Mouse (Mus musculus) forebrain, postnatal 0 days (tissue): ENCODE data around the gene Efcab6. TPM values are rescaled to one million over a fixed set of nuclear protein-coding genes. Genes with fewer than 3 reads are reported as not detected.

Source experiments
- ATAC-seq: fragments of 200-750 bp; cut with Nextera tagmentation; 2 replicates; pipeline ENCODE4 v1.8.0; 2017; ENCODE audit warnings: mild to moderate bottlenecking, moderate library complexity
- DNase-seq: peaks from one replicate; pipeline ENCODE4 v3.0.0-alpha.2; 2015
- H3K27ac ChIP-seq: fragments of 300-500 bp; sonication (generic); 2 replicates; pipeline ENCODE4 v1.5.1; 2014; ENCODE audit warnings: low read depth, mild to moderate bottlenecking, antibody characterized with exemption, low read length, moderate library complexity, mixed read lengths
- H3K27me3 ChIP-seq: fragments of 300-500 bp; sonication (generic); 2 replicates; pipeline ENCODE4 v1.6.1; 2014; ENCODE audit warnings: mild to moderate bottlenecking, low read length, mixed read lengths; ENCODE audit not compliant: insufficient read depth
- H3K36me3 ChIP-seq: fragments of 300-500 bp; sonication (generic); 2 replicates; pipeline ENCODE4 v1.6.1; 2014; ENCODE audit warnings: mild to moderate bottlenecking, moderate library complexity; ENCODE audit not compliant: insufficient read depth
- H3K4me1 ChIP-seq: fragments of 300-500 bp; sonication (generic); 2 replicates; pipeline ENCODE4 v1.6.1; 2014; ENCODE audit warnings: antibody characterized with exemption; ENCODE audit not compliant: insufficient read depth
- H3K4me2 ChIP-seq: fragments of 300-500 bp; sonication (generic); 2 replicates; pipeline ENCODE4 v1.6.1; 2014; ENCODE audit warnings: low read depth, mild to moderate bottlenecking, moderate library complexity
- H3K4me3 ChIP-seq: fragments of 300-500 bp; sonication (generic); 2 replicates; pipeline ENCODE4 v1.5.1; 2014; ENCODE audit warnings: low read depth, low read length, mixed read lengths
- H3K9ac ChIP-seq: fragments of 300-500 bp; sonication (generic); 2 replicates; pipeline ENCODE4 v1.6.1; 2014; ENCODE audit warnings: mild to moderate bottlenecking
- H3K9me3 ChIP-seq: fragments of 300-500 bp; sonication (generic); 2 replicates; pipeline ENCODE4 v1.6.1; 2016; ENCODE audit warnings: low read length
- CTCF ChIP-seq: sonication (generic); IDR thresholded peaks from 2 replicates; pipeline ENCODE4 v1.5.1; 2016; ENCODE audit warnings: antibody characterized with exemption, control low read depth, low read depth
- WGBS: fragments of 180-500 bp; shearing (Covaris S2); extraction: QIAGEN DNeasy Blood & Tissue Kit; methylation state at CpG from one replicate; pipeline ENCODE4 v1.1.7; 2014; 5-methylcytosine and 5-hydroxymethylcytosine counted together
- polyA plus RNA-seq: library from polyadenylated mRNA; unstranded; fragments of >200 nt; fragmentation: Nextera tagmentation; extraction: Ambion mirVana; gene quantifications from 2 replicates; pipeline ENCODE4 v1.2.1, GENCODE M21; 2015
- total RNA-seq: library from RNA; depleted of rRNA; stranded (reverse); fragments of >200 nt; gene quantifications from 2 replicates; pipeline ENCODE4 v1.2.3, GENCODE M21; 2014

Efcab6 gene
- total and polyA plus RNA-seq, 2 experiments from 2014 or later = 4.4 to 6.0 TPM

DNA sequence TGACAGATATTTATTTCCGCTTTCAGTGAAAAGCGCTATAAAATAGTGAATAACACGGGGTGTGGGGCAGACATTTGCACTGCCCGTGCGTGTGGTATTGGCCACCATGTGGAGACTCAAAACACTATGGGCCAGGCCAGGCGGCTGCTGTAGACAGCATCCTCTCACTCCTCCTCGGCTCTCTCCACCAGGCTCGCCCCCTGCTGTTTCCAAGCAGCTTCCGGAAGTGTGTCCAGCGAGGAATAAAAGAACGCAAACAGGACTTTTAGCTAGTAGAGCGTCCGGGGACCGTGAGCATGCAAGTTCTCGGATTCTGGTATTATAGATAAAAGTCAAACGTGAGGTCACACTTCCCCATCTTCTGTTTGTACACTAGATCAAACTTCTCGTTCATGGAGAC is 12.0 kb upstream of the Efcab6 start:
- WGBS = 57% methylated on average over 17 of the region's 17 CpGs
- ATAC-seq = no peak
- Histone ChIP-seq H3K4me1 (0 out of 2 replicates have a peak, but pooled peaks cover 4% of the 10 kb centered on the region), H3K4me3 (no peak overlapping the region), H3K36me3 (peaks cover 30% of the 10 kb centered on the region), H3K4me2 (no peak overlapping the region), H3K9me3 (no peaks in the 10 kb centered on the region), H3K27me3 (no peaks in the 10 kb centered on the region), H3K27ac (no peak overlapping the region), H3K9ac (no peak overlapping the region)
- DNase-seq = no peak
- TF ChIP-seq CTCF = peak; percentile 18; the same call in 1 of the 2 replicates

- Histone ChIP-seq H3K4me3 (no peak overlapping the region), H3K27ac (no peak overlapping the region), H3K9me3 (no peaks in the 10 kb centered on the region), H3K4me2 (peak overlapping the region; percentile 4; the same call in 1 of the 2 replicates), H3K9ac (no peak overlapping the region), H3K4me1 (peaks cover 8% of the 10 kb centered on the region; the same call in 1 of the 2 replicates), H3K36me3 (peaks cover 20% of the 10 kb centered on the region), H3K27me3 (no peaks in the 10 kb centered on the region)
- ATAC-seq (no peak), DNase-seq (no peak)
- TF ChIP-seq CTCF = peak; percentile 52; the same call in 1 of the 2 replicates
- WGBS = 16% methylated on average over 17 of the region's 17 CpGs
Measured at GRCm38 (mm10) chr15:84074705-84075185, 9.6 kb upstream of the Efcab6 start.

- WGBS = 8% methylated on average over 13 of the region's 15 CpGs
- Histone ChIP-seq H3K36me3 (peaks cover 14% of the 10 kb centered on the region), H3K4me2 (peak overlapping the region; percentile 4; the same call in 1 of the 2 replicates), H3K9me3 (no peaks in the 10 kb centered on the region), H3K4me1 (peaks cover 13% of the 10 kb centered on the region; the same call in 1 of the 2 replicates), H3K9ac (no peak overlapping the region), H3K27ac (no peak overlapping the region), H3K4me3 (no peak overlapping the region), H3K27me3 (no peaks in the 10 kb centered on the region)
- peak; percentile 93 for TF ChIP-seq CTCF
- DNase-seq = peak; percentile 89
- no peak for ATAC-seq
Measured at GRCm38 (mm10) chr15:84073911-84074704, 8.9 kb upstream of the Efcab6 start.

DNA sequence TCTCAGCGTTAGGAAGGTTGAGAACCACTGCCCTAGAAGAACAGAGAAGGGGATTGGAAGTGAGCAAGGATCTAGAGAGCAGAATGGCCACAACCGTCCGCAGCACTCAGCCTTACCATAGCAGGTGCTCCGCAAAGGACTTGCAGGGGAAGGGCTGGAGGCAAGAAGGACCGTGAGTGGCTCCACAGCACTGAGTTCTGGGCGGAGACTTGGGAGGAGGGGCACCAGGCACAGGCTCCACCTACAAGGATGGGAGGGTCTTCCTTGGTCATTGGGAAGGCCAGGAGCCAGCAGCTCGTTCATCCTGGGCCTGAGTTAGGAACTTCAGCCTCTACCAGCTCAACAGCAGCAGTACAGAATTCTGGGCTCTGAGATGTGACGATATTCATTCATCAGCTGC is 7.9 kb upstream of the Efcab6 start:
- DNase-seq (no peak), ATAC-seq (no peak)
- Histone ChIP-seq H3K4me2 (no peak overlapping the region), H3K27ac (no peak overlapping the region), H3K27me3 (no peaks in the 10 kb centered on the region), H3K36me3 (peaks cover 13% of the 10 kb centered on the region), H3K4me3 (no peak overlapping the region), H3K9me3 (no peaks in the 10 kb centered on the region), H3K4me1 (peaks cover 16% of the 10 kb centered on the region; the same call in 1 of the 2 replicates), H3K9ac (no peak overlapping the region)
- 29% methylated on average over 8 of the region's 8 CpGs for WGBS
- no peak for TF ChIP-seq CTCF

GRCm38 (mm10) chr15:84072226-84072625 is 7.0 kb upstream of the Efcab6 start:
- no peak overlapping the region for H3K27ac ChIP-seq
- peak; percentile 21 for ATAC-seq
- no peaks in the 10 kb centered on the region for H3K9me3 ChIP-seq
- peak; percentile 86 for TF ChIP-seq CTCF
- H3K27me3 ChIP-seq = no peaks in the 10 kb centered on the region
- 10% methylated on average over 7 of the region's 7 CpGs for WGBS
- H3K36me3 ChIP-seq = peaks cover 6% of the 10 kb centered on the region; the same call in 1 of the 2 replicates
- no peak overlapping the region for H3K4me2 ChIP-seq
- H3K4me3 ChIP-seq = no peak overlapping the region
- peaks cover 16% of the 10 kb centered on the region; the same call in 1 of the 2 replicates for H3K4me1 ChIP-seq
- no peak overlapping the region for H3K9ac ChIP-seq
- DNase-seq = peak; percentile 92

- Histone ChIP-seq H3K4me3 (no peak overlapping the region), H3K4me1 (peaks cover 17% of the 10 kb centered on the region; the same call in 1 of the 2 replicates), H3K9ac (peak overlapping the region; percentile 31; the same call in 1 of the 2 replicates), H3K27ac (peak overlapping the region; percentile 79), H3K9me3 (no peaks in the 10 kb centered on the region), H3K27me3 (no peaks in the 10 kb centered on the region), H3K4me2 (peak overlapping the region; percentile 28), H3K36me3 (no peaks in the 10 kb centered on the region)
- no peak for TF ChIP-seq CTCF
- DNase-seq (peak; percentile 21), ATAC-seq (0 out of 2 replicates have a peak, but pooled peaks have one; percentile 32)
- 12% methylated on average over 13 of the region's 13 CpGs for WGBS
Measured at GRCm38 (mm10) chr15:84070116-84070676, 5.0 kb upstream of the Efcab6 start.
